In the genomic region with DNA sequence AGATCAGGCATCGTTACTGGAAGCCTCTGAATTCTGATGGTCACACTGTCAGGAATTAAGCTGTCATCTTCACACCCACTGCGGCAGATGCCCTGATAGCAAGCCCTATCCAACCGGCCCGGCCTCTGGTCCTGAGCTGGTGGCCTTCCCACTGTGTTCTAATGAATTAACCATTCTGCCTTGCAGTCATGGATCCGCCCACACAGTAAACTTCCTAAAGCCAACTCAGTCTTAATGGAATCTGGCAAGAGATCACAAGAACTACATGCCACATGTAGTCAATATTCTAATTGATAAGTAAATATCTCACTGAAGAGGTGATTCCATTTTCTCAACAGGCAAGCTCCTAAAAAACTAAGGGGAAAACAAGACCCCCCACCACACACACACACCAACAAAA, we compare ENCODE assay signal across 5 mouse cellular contexts.
"Had no signal": no experiment of that assay in that cellular context is flagged by ENCODE, and none has a peak within 500 bp of the region (broad histone marks: within the 10 kb centered on the region; RNA-seq: fewer than 3 reads in every experiment).

No protein-coding gene starts in this region.

- H3K9me3 ChIP-seq: limb, embryonic 12.5 days; limb, embryonic 15.5 days; liver, embryonic 13.5 days had no signal

- ATAC-seq: intestine, embryonic 16.5 days had no signal

- H3K27ac ChIP-seq: limb, embryonic 12.5 days; limb, embryonic 15.5 days; liver, embryonic 13.5 days had no signal

- H3K27me3 ChIP-seq: limb, embryonic 12.5 days; limb, embryonic 15.5 days; liver, embryonic 13.5 days had no signal

- H3K4me3 ChIP-seq: limb, embryonic 12.5 days; limb, embryonic 15.5 days; liver, embryonic 13.5 days had no signal

- H3K4me2 ChIP-seq: limb, embryonic 12.5 days; limb, embryonic 15.5 days; liver, embryonic 13.5 days; midbrain, embryonic 11.5 days had no signal

- H3K9ac ChIP-seq: limb, embryonic 12.5 days; limb, embryonic 15.5 days; liver, embryonic 13.5 days had no signal

- H3K36me3 ChIP-seq: limb, embryonic 12.5 days; limb, embryonic 15.5 days; liver, embryonic 13.5 days had no signal
